Mouse (Mus musculus) Muller cell, postnatal 12 days (primary cell): ENCODE data around the gene Tlk2.
A peak's percentile ranks its signal among the peaks of the same experiment; 100 is the strongest.

Source experiments
- DNase-seq: peaks from one replicate; pipeline ENCODE4 v3.0.0-alpha.2; 2015; ENCODE audit errors: inconsistent ontology term

Gene Tlk2

GRCm38 (mm10) chr11:105164516-105165510, 13.8 kb upstream of the Tlk2 start:
- DNase-seq = no peak

DNA sequence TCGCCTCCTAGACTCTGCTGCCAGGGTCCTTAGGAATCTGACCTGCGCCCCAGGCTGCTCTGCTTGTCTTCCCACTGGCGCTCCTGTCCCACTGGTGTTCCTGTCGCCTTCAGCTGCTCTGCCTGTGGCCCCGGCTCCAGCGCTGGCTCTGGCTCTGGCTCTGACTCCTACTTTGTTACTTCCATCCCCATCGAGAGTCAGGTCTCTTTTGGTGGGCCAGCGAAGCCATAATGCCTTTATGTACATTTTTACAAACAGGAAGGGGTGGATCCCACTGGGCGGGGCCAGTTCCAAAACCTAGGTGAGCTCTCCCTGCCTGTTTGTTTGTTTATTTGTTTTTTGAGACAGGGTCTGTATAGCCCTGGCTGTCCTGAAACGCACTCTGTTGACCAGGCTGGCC, 11.8 kb upstream of the Tlk2 start:
- no peak for DNase-seq

DNA sequence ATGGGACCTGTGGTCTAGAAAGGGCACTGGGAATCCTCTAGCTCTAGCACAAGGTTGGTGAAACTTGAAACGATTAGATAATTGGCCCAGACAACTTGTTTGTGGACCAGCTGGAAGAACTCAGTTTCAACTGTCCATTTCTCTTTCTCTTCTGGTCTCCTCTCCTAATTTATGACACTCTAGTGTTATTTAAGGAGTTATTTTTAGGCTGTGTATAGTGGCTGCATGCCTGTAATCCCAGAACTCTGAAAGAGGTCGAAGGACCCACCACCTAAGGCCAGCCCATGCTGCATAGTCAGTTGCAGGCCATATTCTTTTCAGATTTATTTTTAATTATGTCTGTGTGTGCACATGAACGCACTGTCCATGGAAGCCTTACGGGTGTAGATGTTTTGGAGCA, 916 bp downstream of the Tlk2 start:
- no peak for DNase-seq

- DNase-seq = peak; percentile 24
These were observed 2.0 kb downstream of the Tlk2 start for GRCm38 (mm10) chr11:105180471-105181091.

- peak; percentile 96 for DNase-seq
These were observed 2.6 kb downstream of the Tlk2 start for GRCm38 (mm10) chr11:105181126-105181637.

DNA sequence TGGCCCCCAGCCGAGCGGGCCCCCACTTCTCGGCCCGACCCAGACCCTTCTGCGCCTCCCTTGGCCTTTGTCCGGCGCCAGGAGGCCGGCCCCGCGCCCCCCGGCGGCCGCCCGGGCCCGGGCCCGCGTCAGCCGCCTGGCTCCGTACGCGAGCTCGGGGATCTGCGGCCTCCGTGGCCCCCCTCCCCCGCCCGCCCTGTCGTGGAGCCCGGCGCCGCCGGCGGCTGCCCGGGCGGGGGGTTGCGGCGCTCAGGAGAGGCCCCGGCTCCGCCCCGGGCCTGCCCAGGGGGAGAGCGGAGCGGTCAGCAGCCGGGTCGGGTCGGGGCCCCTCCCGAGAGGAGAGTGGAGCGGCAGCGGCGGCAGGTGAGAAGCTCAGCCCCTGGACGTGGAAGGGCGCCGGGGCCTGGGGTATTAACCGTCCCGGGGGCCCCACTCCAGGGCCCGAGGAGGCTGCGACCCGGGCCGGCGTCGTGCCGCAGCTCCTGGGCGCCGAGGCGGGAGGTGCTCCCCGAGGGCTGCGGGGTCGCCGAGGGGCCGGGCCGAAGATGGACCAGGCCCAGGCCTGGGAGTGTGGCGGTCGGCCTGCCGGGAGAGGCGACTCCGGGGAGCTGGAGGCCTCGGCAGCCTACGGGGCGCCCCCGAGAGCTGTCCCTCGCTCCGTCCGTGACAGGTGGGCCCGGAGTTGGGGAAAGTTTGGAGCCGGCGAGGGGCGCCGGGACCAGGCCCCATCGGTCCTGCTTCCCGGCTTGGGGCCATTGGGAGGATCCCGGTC, 3.3 kb downstream of the Tlk2 start:
- peak; percentile 58 for DNase-seq

GRCm38 (mm10) chr11:105182461-105182855, 3.9 kb downstream of the Tlk2 start:
- no peak for DNase-seq

DNA sequence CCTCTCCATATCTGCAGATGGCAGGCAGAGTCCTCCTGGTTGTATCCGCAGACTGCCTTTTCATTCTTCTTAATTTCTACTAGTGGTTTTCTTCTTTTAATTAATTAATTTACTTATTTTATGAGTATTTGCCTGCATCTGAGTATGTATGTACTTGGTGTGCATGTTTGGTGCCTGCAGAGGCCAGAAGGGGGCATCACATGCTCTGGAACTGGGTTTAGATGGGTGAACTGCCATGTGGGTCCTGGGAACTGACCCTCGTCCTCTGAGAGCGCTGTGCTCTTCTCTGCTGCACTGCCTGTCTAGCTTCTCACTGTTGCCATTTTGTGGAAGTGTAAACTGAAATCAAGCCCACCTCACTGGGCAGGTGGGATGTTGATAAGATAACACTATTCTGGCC, 6.1 kb downstream of the Tlk2 start:
- DNase-seq = no peak

DNA sequence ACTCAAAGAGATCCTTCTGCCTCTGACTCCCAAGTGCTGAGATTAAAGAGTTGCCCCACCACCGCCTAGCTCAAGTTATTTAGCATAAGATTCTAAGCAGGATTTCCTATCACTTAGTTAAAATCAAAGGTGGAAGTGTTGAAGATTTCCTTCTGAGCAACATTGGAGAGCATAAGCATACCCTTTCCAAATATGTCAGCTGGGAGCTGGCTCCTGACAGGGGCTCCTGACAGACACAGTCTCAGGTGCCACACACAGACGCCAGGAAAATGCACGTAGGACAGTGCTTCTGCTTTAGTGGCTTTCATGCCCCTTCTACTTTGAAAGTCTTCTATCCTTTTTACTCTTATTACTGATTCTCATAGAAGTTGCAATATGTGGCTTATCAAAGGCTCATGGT, 13.6 kb downstream of the Tlk2 start:
- DNase-seq = no peak

DNA sequence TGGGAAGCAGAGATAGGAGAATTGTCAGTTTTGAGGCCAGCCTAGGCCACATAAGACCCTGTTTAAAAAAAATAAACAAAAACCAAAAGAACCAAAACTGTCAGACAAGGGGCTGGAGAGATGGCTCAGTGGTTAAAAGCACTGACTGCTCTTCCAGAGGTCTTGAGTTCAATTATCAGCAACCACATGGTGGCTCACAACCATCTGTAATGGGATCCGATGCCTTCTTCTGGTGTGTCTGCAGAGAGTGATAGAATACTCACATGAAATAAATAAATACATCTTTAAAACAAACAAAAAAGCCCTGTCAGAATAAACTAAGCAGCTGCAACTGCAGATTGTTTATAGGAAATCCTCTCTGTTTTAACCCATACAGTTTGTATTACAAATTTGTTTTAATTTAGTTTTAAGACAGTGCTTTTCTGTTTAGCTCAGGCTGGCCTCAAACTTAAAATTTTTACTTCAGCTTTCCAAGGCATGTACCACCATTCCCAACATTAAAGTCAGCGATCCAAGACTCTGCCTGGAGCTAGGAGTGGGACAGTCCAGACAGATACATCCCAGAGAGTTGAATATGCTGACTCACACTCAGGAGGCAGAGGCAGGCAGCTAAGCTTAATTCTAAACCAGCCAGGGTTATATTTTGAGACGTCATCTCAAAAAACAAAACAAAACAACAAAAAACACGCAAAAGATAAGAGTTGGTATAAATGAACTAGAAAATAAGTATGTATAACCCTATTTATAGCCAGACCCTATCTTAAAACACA, 18.5 kb downstream of the Tlk2 start:
- DNase-seq = no peak

- no peak for DNase-seq
These were observed 23.8 kb downstream of the Tlk2 start for GRCm38 (mm10) chr11:105202403-105202802.

GRCm38 (mm10) chr11:105210007-105210406, 31.4 kb downstream of the Tlk2 start:
- DNase-seq = peak; percentile 20

GRCm38 (mm10) chr11:105214257-105214656, 35.6 kb downstream of the Tlk2 start:
- DNase-seq = no peak

GRCm38 (mm10) chr11:105217771-105218170, 39.2 kb downstream of the Tlk2 start:
- no peak for DNase-seq

- no peak for DNase-seq
These were observed 55.9 kb downstream of the Tlk2 start for GRCm38 (mm10) chr11:105234501-105234900.

DNA sequence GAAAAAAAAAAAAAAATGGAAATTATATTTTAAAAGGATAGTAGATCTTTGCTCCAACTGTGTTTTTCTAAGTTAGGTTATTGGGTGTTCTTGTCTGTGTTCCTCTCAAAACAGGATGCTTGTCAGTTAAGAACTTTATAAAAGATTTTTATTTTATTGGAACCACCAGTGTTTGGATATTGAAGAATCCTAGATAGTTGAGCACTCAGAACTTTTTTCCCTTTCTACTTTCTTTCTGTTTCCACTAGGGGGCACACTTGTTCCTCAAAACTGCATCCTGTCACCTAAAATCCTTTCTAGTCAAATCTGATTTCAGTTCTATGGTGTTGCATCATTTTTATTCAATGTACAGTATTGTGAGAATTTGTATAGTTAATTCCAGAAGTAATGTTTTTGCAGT, 62.4 kb downstream of the Tlk2 start:
- DNase-seq = no peak

- no peak for DNase-seq
These were observed 67.8 kb downstream of the Tlk2 start for GRCm38 (mm10) chr11:105246369-105246768.

- no peak for DNase-seq
These were observed 68.2 kb downstream of the Tlk2 start for GRCm38 (mm10) chr11:105246785-105247184.

- no peak for DNase-seq
These were observed 68.7 kb downstream of the Tlk2 start for GRCm38 (mm10) chr11:105247321-105247720.

DNA sequence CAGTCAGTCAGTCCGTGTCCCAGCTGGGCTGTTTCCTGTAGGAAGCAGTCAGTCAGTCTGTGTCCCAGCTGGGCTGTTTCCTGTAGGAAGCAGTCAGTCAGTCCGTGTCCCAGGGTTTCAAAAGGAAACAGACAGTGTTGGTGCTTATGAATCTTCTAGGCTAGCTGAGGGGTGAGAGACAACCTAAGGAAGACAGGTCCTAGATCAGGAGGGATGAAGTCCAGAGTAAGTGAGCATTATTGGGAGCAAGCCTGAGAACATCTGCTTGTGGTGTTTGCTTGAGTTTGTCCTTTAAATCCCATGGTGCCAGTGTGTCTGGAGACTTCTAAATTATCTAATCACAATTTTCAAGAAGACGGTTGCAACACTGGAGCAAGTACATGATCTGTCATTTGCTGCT, 81.1 kb downstream of the Tlk2 start:
- no peak for DNase-seq

- peak; percentile 78 for DNase-seq
These were observed 82.5 kb downstream of the Tlk2 start for GRCm38 (mm10) chr11:105261116-105261515.
